Mouse (Mus musculus) myocyte (in vitro differentiated cells): ENCODE measurements around the gene Trp53rkb. TPM values are rescaled to one million over a fixed set of nuclear protein-coding genes. Genes with fewer than 3 reads are reported as not detected.
A peak's percentile ranks its signal among the peaks of the same experiment; 100 is the strongest.
"Not testable (repeated sequence)": the region's sequence is repeated elsewhere in the genome, so short reads cannot be mapped to it uniquely, and the experiment has no call there.

ENCODE experiments used
- H3K27me3 ChIP-seq: one replicate; pipeline ENCODE4 v1.6.1; 2011; ENCODE audit not compliant: control insufficient read depth, insufficient read depth, insufficient read length
- H3K36me3 ChIP-seq: one replicate; pipeline ENCODE4 v1.6.1; 2011; ENCODE audit not compliant: control insufficient read depth, insufficient read depth
- H3K4me2 ChIP-seq: one replicate; pipeline ENCODE4 v1.6.1; 2011; ENCODE audit warnings: low read depth, control low read depth
- H3K4me3 ChIP-seq: one replicate; pipeline ENCODE4 v1.5.1; 2011; ENCODE audit warnings: mild to moderate bottlenecking, control low read depth, moderate library complexity
- H3K79me2 ChIP-seq: one replicate; pipeline ENCODE4 v1.6.1; 2011; ENCODE audit not compliant: control insufficient read depth, insufficient read depth
- H3ac ChIP-seq: one replicate; pipeline ENCODE4 v1.6.1; 2011; ENCODE audit not compliant: control insufficient read depth, insufficient read length
- CEBPB ChIP-seq: IDR thresholded peaks from 2 replicates; pipeline ENCODE4 v1.6.1; 2011; ENCODE audit warnings: mild to moderate bottlenecking, moderate library complexity; ENCODE audit not compliant: poor library complexity, insufficient read depth, severe bottlenecking
- E2F4 ChIP-seq: IDR thresholded peaks from one replicate; pipeline ENCODE4 v1.6.1; 2011; ENCODE audit warnings: mild to moderate bottlenecking, control low read depth, moderate library complexity; ENCODE audit not compliant: insufficient read depth
- MAX ChIP-seq: IDR thresholded peaks from one replicate; pipeline ENCODE4 v1.6.1; 2011; ENCODE audit warnings: low read depth, mild to moderate bottlenecking, control low read depth
- MYOD1 ChIP-seq, 3 experiments: IDR thresholded peaks; one replicate each; pipeline ENCODE4 v1.6.1; 2011; ENCODE audit warnings: control low read depth in 2 of 3, low read depth in 2 of 3, mild to moderate bottlenecking in 2 of 3, moderate library complexity in 1 of 3; ENCODE audit not compliant: insufficient read length in 2 of 3, control insufficient read depth in 1 of 3
- MYOG ChIP-seq, 3 experiments: IDR thresholded peaks; one replicate each; pipeline ENCODE4 v1.6.1; 2011; ENCODE audit warnings: control low read depth in 2 of 3, low read depth in 2 of 3, mild to moderate bottlenecking in 2 of 3; ENCODE audit not compliant: insufficient read length in 2 of 3, control insufficient read depth in 1 of 3, insufficient read depth in 1 of 3
- POLR2A ChIP-seq: IDR thresholded peaks from one replicate; pipeline ENCODE4 v1.6.1; 2011; ENCODE audit warnings: low read depth, mild to moderate bottlenecking, control low read depth, moderate library complexity; ENCODE audit not compliant: insufficient read length
- POLR2AphosphoS2 ChIP-seq: IDR thresholded peaks from one replicate; pipeline ENCODE4 v1.6.1; 2011; ENCODE audit warnings: low read depth, control low read depth; ENCODE audit not compliant: insufficient read length
- REST ChIP-seq: IDR thresholded peaks from one replicate; pipeline ENCODE4 v1.6.1; 2011; ENCODE audit warnings: mild to moderate bottlenecking, control low read depth, moderate library complexity; ENCODE audit not compliant: insufficient read depth, insufficient read length
- SRF ChIP-seq: IDR thresholded peaks from one replicate; pipeline ENCODE4 v1.6.1; 2011; ENCODE audit warnings: low read depth; ENCODE audit not compliant: control insufficient read depth, insufficient read length
- TCF12 ChIP-seq: IDR thresholded peaks from one replicate; pipeline ENCODE4 v1.6.1; 2011; ENCODE audit warnings: mild to moderate bottlenecking, control low read depth; ENCODE audit not compliant: poor library complexity, insufficient read depth, severe bottlenecking
- TCF3 ChIP-seq: IDR thresholded peaks from one replicate; pipeline ENCODE4 v1.6.1; 2011; ENCODE audit warnings: low read depth, control low read depth; ENCODE audit not compliant: insufficient read length
- USF1 ChIP-seq: IDR thresholded peaks from one replicate; pipeline ENCODE4 v1.6.1; 2011; ENCODE audit warnings: low read depth, mild to moderate bottlenecking, control low read depth, moderate library complexity
- polyA plus RNA-seq: library from polyadenylated mRNA; unstranded; fragments of >200 nt; fragmentation: generic; extraction: Trizol; gene quantifications from one replicate; pipeline ENCODE4 v1.2.1, GENCODE M21; 2012; ENCODE audit warnings: missing spikeins

The Trp53rkb gene
- 4.7 TPM for polyA plus RNA-seq

- peak within 1 kb of the TSS; percentile 48 for H3ac ChIP-seq
- H3K79me2 ChIP-seq, result peaks cover 17% of the 10 kb centered on the region
- no peak for TF ChIP-seq POLR2A
- TF ChIP-seq TCF3, result no peak
- TF ChIP-seq REST, result no peak
- TF ChIP-seq POLR2AphosphoS2, result no peak
- no peak for TF ChIP-seq E2F4
- TF ChIP-seq CEBPB, result no peak
- no peak for TF ChIP-seq MAX
- TF ChIP-seq USF1, result no peak
- H3K27me3 ChIP-seq, result no peaks in the 10 kb centered on the region
- H3K36me3 ChIP-seq, result peaks cover 8% of the 10 kb centered on the region
- peak within 1 kb of the TSS; percentile 45 for H3K4me3 ChIP-seq
- H3K4me2 ChIP-seq, result peak within 1 kb of the TSS; percentile 77
Observed at GRCm38 (mm10) chr2:166792355-166792754, at the start of gene Trp53rkb. Gene Trp53rkb (plus strand): TSS chr2:166792531.

GRCm38 (mm10) chr2:166743504-166743903 is 48.8 kb upstream of the Trp53rkb start:
- TF ChIP-seq MAX (no peak), MYOG (IDR thresholded peaks at IDR 0.05; ENCODE audit: control insufficient read depth in 1 of 3, insufficient read depth in 1 of 3, insufficient read length in 2 of 3, low read depth in 2 of 3) (no peak), TCF3 (no peak), E2F4 (no peak), MYOD1 (IDR thresholded peaks at IDR 0.05; ENCODE audit: control insufficient read depth in 1 of 3, insufficient read length in 2 of 3, low read depth in 2 of 3) (no peak), TCF12 (no peak), REST (no peak), POLR2AphosphoS2 (no peak), CEBPB (no peak), POLR2A (no peak), SRF (no peak)
- peaks cover 1% of the 10 kb centered on the region for H3K27me3 ChIP-seq
- H3K4me2 ChIP-seq, result no peak overlapping the region
- no peaks in the 10 kb centered on the region for H3K36me3 ChIP-seq
- H3K79me2 ChIP-seq, result no peaks in the 10 kb centered on the region
- H3ac ChIP-seq, result no peak overlapping the region
- H3K4me3 ChIP-seq, result no peak overlapping the region

- TF ChIP-seq MAX, result no peak
- peak; percentile 40 for TF ChIP-seq REST
- Histone ChIP-seq H3K79me2 (no peaks in the 10 kb centered on the region), H3K4me3 (no peak overlapping the region), H3K27me3 (peaks cover 5% of the 10 kb centered on the region), H3ac (no peak overlapping the region), H3K36me3 (no peaks in the 10 kb centered on the region), H3K4me2 (no peak overlapping the region)
Observed at GRCm38 (mm10) chr2:166744433-166744832, 47.9 kb upstream of the Trp53rkb start.

GRCm38 (mm10) chr2:166745849-166746248 is 46.5 kb upstream of the Trp53rkb start:
- Histone ChIP-seq H3K4me3 (no peak overlapping the region), H3ac (no peak overlapping the region), H3K27me3 (peaks cover 5% of the 10 kb centered on the region), H3K79me2 (no peaks in the 10 kb centered on the region), H3K36me3 (no peaks in the 10 kb centered on the region), H3K4me2 (no peak overlapping the region)
- TF ChIP-seq E2F4 (no peak), MYOD1 (IDR thresholded peaks at IDR 0.05; ENCODE audit: control insufficient read depth in 1 of 3, insufficient read length in 2 of 3, low read depth in 2 of 3) (no peak), POLR2AphosphoS2 (no peak), REST (no peak), TCF12 (no peak)

- H3ac ChIP-seq, H3K4me2 ChIP-seq, H3K79me2 ChIP-seq, H3K36me3 ChIP-seq, H3K4me3 ChIP-seq, H3K27me3 ChIP-seq: not testable (repeated sequence)
Observed at GRCm38 (mm10) chr2:166746261-166746913, 45.9 kb upstream of the Trp53rkb start.

- TF ChIP-seq CEBPB (no peak), REST (no peak), TCF12 (no peak), MAX (no peak), POLR2A (no peak), USF1 (no peak)
- H3ac ChIP-seq, result no peak overlapping the region
- no peaks in the 10 kb centered on the region for H3K36me3 ChIP-seq
- no peak overlapping the region for H3K4me3 ChIP-seq
- no peak overlapping the region for H3K4me2 ChIP-seq
- peaks cover 14% of the 10 kb centered on the region for H3K27me3 ChIP-seq
- H3K79me2 ChIP-seq, result no peaks in the 10 kb centered on the region
Observed at GRCm38 (mm10) chr2:166750620-166751191, 41.6 kb upstream of the Trp53rkb start.
